Mouse (Mus musculus): Measurements from ENCODE around the gene Padi1. TPM values are rescaled to one million over a fixed set of nuclear protein-coding genes. Genes with fewer than 3 reads are reported as not detected.

Gene Padi1
- polyA plus RNA-seq, 1 experiment from 2014 or later: 0.20 TPM

- Histone ChIP-seq H3K27ac (ENCODE audit: low read length) (no peak overlapping the region), H3K9me3 (ENCODE audit: low read length) (no peaks in the 10 kb centered on the region), H3K9ac (replicated peaks; ENCODE audit: low read depth) (no peak overlapping the region), H3K4me3 (ENCODE audit: low read depth, low read length) (no peak overlapping the region), H3K27me3 (replicated peaks; ENCODE audit: insufficient read depth, low read length) (no peaks in the 10 kb centered on the region), H3K4me2 (replicated peaks; ENCODE audit: low read depth, low read length) (no peak overlapping the region), H3K4me1 (ENCODE audit: insufficient read depth, low read depth, low read length) (no peaks in the 10 kb centered on the region), H3K36me3 (ENCODE audit: insufficient read depth, low read length) (no peaks in the 10 kb centered on the region)
- peak; percentile 68 for ATAC-seq
- TF ChIP-seq EP300 (IDR thresholded peaks at IDR 0.05) (no peak), CTCF (IDR thresholded peaks at IDR 0.05) (no peak)
- WGBS: 44% methylated on average over 4 of the region's 4 CpGs
- peak; percentile 53 for DNase-seq (ENCODE audit: low spot score)
These were observed 58.2 kb downstream of the Padi1 start for GRCm38 (mm10) chr4:140787414-140787813.

DNA sequence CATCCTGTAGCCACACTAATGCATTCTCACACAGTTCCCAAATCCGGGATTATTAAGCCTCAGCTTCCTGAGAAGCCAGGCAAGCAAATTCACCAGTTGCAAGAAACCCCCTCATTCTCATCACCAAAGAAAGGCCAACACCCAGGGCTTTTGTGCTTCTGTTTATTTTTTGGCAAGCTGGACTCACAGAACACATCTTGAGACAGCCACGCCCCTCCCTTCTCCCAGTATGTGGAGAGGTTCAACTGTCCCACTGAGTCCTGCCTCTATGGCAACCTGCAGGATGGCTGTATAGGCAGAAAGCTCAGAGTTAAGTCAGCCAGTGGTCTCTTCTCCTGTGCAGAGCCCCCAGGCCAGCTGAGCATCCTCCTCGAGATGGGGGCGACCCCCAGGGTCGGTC is 60.4 kb downstream of the Padi1 start:
- H3K9ac ChIP-seq (replicated peaks; ENCODE audit: low read depth): no peak overlapping the region
- DNase-seq (ENCODE audit: low spot score) (no peak), ATAC-seq (no peak)
- no peak overlapping the region for H3K27ac ChIP-seq (ENCODE audit: low read length)
- no peaks in the 10 kb centered on the region for H3K36me3 ChIP-seq (ENCODE audit: insufficient read depth, low read length)
- H3K9me3 ChIP-seq (ENCODE audit: low read length): no peaks in the 10 kb centered on the region
- TF ChIP-seq EP300 (IDR thresholded peaks at IDR 0.05) (no peak), CTCF (IDR thresholded peaks at IDR 0.05) (no peak)
- no peak overlapping the region for H3K4me3 ChIP-seq (ENCODE audit: low read depth, low read length)
- H3K27me3 ChIP-seq (replicated peaks; ENCODE audit: insufficient read depth, low read length): no peaks in the 10 kb centered on the region
- 69% methylated on average over 5 of the region's 5 CpGs for WGBS
- no peaks in the 10 kb centered on the region for H3K4me1 ChIP-seq (ENCODE audit: insufficient read depth, low read depth, low read length)
- no peak overlapping the region for H3K4me2 ChIP-seq (replicated peaks; ENCODE audit: low read depth, low read length)

DNA sequence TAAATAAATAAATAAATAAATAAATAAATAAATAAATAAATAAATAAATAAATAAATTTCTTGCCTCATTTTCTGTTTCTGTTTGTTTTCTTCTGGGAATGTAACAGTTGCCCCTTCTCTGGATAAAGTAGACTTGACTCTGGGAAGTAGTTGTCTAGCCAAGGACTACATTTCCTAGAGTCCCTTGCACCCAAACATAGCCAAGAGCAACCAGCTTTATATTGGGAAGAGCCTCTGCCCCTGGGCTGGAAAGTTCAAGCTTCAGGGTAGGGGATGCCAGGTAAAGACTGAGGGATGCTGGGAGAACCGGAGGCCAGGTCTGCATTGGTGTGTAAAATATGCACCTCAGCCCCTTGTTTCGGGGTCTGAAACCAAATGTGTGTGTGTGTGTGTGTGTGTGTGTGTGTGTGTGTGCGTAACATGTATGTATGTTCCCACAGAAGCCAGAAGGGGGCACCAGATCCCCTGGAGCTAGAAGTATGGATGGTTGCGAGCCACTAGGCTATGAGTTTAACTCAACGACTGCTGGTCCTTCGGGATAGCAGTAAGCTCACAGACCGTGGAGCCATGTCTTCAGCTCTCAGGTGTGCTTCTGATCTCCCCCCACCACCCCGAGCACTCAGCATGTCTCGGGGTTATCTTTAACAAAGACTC is 61.2 kb downstream of the Padi1 start:
- H3K9ac ChIP-seq (replicated peaks; ENCODE audit: low read depth): no peak overlapping the region
- no peaks in the 10 kb centered on the region for H3K36me3 ChIP-seq (ENCODE audit: insufficient read depth, low read length)
- no peaks in the 10 kb centered on the region for H3K4me1 ChIP-seq (ENCODE audit: insufficient read depth, low read depth, low read length)
- WGBS: 88% methylated on average over 9 of the region's 9 CpGs
- no peak overlapping the region for H3K4me3 ChIP-seq (ENCODE audit: low read depth, low read length)
- no peak overlapping the region for H3K4me2 ChIP-seq (replicated peaks; ENCODE audit: low read depth, low read length)
- no peaks in the 10 kb centered on the region for H3K9me3 ChIP-seq (ENCODE audit: low read length)
- no peak for DNase-seq (ENCODE audit: low spot score)
- no peaks in the 10 kb centered on the region for H3K27me3 ChIP-seq (replicated peaks; ENCODE audit: insufficient read depth, low read length)
- no peak for ATAC-seq
- TF ChIP-seq CTCF (IDR thresholded peaks at IDR 0.05) (no peak), EP300 (IDR thresholded peaks at IDR 0.05) (no peak)
- H3K27ac ChIP-seq (ENCODE audit: low read length): no peak overlapping the region

DNA sequence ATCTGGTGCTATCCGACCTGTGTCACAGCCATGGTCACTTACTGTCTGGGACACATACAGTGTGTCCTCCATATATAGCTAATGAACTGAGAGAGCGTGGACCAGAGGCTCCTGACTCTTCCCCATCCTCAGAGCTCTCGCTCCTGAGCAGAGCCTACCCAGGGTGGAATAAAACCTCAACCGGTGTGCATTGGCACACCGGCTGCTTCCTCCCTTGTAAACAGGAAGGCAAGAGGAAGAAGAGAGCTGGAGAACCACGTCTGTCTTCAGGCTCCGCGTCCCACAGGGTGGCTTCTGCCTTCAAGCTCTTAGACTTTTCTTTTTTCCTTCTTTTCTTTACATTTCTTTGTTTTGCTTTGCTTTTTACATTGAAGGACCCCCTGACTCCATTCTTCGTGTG is 62.8 kb downstream of the Padi1 start:
- TF ChIP-seq CTCF (IDR thresholded peaks at IDR 0.05) (no peak), EP300 (IDR thresholded peaks at IDR 0.05) (no peak)
- 72% methylated on average over 9 of the region's 9 CpGs for WGBS
- no peaks in the 10 kb centered on the region for H3K9me3 ChIP-seq (ENCODE audit: low read length)
- H3K4me3 ChIP-seq (ENCODE audit: low read depth, low read length): no peak overlapping the region
- DNase-seq (ENCODE audit: low spot score): no peak
- H3K4me1 ChIP-seq (ENCODE audit: insufficient read depth, low read depth, low read length): no peaks in the 10 kb centered on the region
- no peak overlapping the region for H3K9ac ChIP-seq (replicated peaks; ENCODE audit: low read depth)
- H3K27me3 ChIP-seq (replicated peaks; ENCODE audit: insufficient read depth, low read length): no peaks in the 10 kb centered on the region
- no peak overlapping the region for H3K27ac ChIP-seq (ENCODE audit: low read length)
- no peak for ATAC-seq
- no peaks in the 10 kb centered on the region for H3K36me3 ChIP-seq (ENCODE audit: insufficient read depth, low read length)
- no peak overlapping the region for H3K4me2 ChIP-seq (replicated peaks; ENCODE audit: low read depth, low read length)

DNA sequence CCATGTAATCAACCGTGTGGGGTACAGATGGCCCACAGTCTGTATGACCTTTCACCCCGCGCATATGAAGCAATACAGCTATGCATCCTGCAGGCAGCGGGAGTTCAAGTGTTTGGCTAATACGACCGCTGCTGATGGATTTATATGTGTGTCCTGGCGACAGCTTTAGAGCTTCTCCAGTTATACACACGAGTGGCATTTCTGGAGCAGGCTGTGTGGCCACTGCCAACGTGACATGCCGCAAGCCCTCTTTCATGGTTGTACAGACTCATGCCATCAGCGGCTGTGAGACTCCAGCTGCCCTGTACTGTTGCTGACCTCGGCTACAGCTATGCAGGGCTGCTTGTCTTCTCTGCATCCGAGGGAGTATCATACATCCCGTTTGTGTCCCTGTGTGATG is 65.1 kb downstream of the Padi1 start:
- no peak overlapping the region for H3K27ac ChIP-seq (ENCODE audit: low read length)
- 58% methylated on average over 14 of the region's 14 CpGs for WGBS
- DNase-seq (ENCODE audit: low spot score): no peak

DNA sequence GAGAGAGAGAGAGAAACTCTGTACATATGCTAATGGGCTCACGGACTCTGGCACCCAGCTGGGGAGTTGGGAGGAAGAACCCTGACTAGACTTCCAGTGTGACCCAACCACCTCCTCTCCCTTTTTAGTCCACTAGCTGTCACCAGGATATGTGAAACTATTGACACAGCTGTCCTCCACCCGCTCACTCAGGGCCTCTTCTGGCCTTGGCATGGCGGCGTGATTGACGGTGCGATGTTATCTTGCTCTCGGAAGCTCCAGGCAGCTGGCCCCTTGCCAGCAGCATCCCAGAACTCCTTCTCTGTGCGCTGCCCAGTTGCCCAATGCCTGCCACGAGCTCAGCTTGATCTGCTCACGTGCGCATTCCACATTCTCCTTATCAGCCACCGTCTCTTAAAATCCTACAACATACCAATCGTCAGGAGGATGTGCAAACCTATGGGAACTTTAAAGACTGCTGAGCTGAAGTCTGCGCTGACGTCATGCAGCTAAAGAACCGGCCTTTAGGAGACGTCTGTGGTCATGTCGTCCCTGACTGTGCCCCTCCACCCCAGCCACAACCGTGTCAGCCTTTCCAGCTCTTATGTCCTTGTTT is 65.7 kb downstream of the Padi1 start:
- H3K4me2 ChIP-seq (replicated peaks; ENCODE audit: low read depth, low read length): no peak overlapping the region
- peak; percentile 40 for ATAC-seq

More for the DNA sequence above, 65.1 kb downstream of the Padi1 start:
- ATAC-seq: no peak
- no peaks in the 10 kb centered on the region for H3K36me3 ChIP-seq (ENCODE audit: insufficient read depth, low read length)
- no peak overlapping the region for H3K4me3 ChIP-seq (ENCODE audit: low read depth, low read length)
- H3K4me1 ChIP-seq (ENCODE audit: insufficient read depth, low read depth, low read length): no peaks in the 10 kb centered on the region
- no peak overlapping the region for H3K9ac ChIP-seq (replicated peaks; ENCODE audit: low read depth)
- no peaks in the 10 kb centered on the region for H3K27me3 ChIP-seq (replicated peaks; ENCODE audit: insufficient read depth, low read length)
- no peaks in the 10 kb centered on the region for H3K9me3 ChIP-seq (ENCODE audit: low read length)
- no peak overlapping the region for H3K4me2 ChIP-seq (replicated peaks; ENCODE audit: low read depth, low read length)
- TF ChIP-seq EP300 (IDR thresholded peaks at IDR 0.05) (no peak), CTCF (IDR thresholded peaks at IDR 0.05) (no peak)

More for the DNA sequence above, 65.7 kb downstream of the Padi1 start:
- DNase-seq (ENCODE audit: low spot score): peak; percentile 39
- Histone ChIP-seq H3K27me3 (replicated peaks; ENCODE audit: insufficient read depth, low read length) (no peaks in the 10 kb centered on the region), H3K4me3 (ENCODE audit: low read depth, low read length) (no peak overlapping the region), H3K9me3 (ENCODE audit: low read length) (no peaks in the 10 kb centered on the region), H3K36me3 (ENCODE audit: insufficient read depth, low read length) (no peaks in the 10 kb centered on the region), H3K4me1 (ENCODE audit: insufficient read depth, low read depth, low read length) (no peaks in the 10 kb centered on the region), H3K9ac (replicated peaks; ENCODE audit: low read depth) (no peak overlapping the region), H3K27ac (ENCODE audit: low read length) (no peak overlapping the region)
- WGBS: 11% methylated on average over 19 of the region's 19 CpGs
- TF ChIP-seq CTCF (IDR thresholded peaks at IDR 0.05) (no peak), EP300 (IDR thresholded peaks at IDR 0.05) (no peak)
